Mouse (Mus musculus) duodenum, adult 2 months (tissue): ENCODE data around the gene Gm5737. TPM values are rescaled to one million over a fixed set of nuclear protein-coding genes. Genes with fewer than 3 reads are reported as not detected.

Experiments
- polyA plus RNA-seq: library from polyadenylated mRNA; depleted of rRNA; stranded (reverse); fragments of >200 nt; gene quantifications from 2 replicates; pipeline ENCODE4 v1.2.3, GENCODE M21; 2012; ENCODE audit warnings: low replicate concordance; rRNA removed

Gm5737 gene
- polyA plus RNA-seq = not detected in 2 replicates

GRCm38 (mm10) chr7:120811834-120812415, at the start of gene Gm5737:
TSS of gene Gm5737 (plus strand) at chr7:120812365.

GRCm38 (mm10) chr7:120842345-120843036, 30.3 kb downstream of the Gm5737 start, which contains the start of gene Eef2k:
TSS of gene Eef2k (plus strand) at chr7:120842831.

Other genes with a start within 250 kb of the Gm5737 start
- gene Uqcrc2, start 177.2 kb upstream of the Gm5737 start, polyA plus RNA-seq = 42.8 TPM in 2 replicates
- not detected in 2 replicates for gene Pdzd9, start 142.0 kb upstream of the Gm5737 start, polyA plus RNA-seq
- gene Mosmo, start 134.7 kb upstream of the Gm5737 start, polyA plus RNA-seq = 4.4 and 9.1 TPM in 2 replicates
- gene Vwa3a, start 73.0 kb upstream of the Gm5737 start, polyA plus RNA-seq = not detected in 2 replicates
- 6.8 and 7.6 TPM in 2 replicates for gene Eef2k, start 30.5 kb downstream of the Gm5737 start, polyA plus RNA-seq
- gene Polr3e, start 105.4 kb downstream of the Gm5737 start, polyA plus RNA-seq = 9.0 and 11.5 TPM in 2 replicates
- 83.0 and 83.6 TPM in 2 replicates for gene Cdr2, start 169.9 kb downstream of the Gm5737 start, polyA plus RNA-seq
- gene Mfsd13b, start 170.1 kb downstream of the Gm5737 start, polyA plus RNA-seq = 0.13 and 1.7 TPM in 2 replicates
- 18.3 and 34.9 TPM in 2 replicates for gene Mettl9, start 222.1 kb downstream of the Gm5737 start, polyA plus RNA-seq